Mouse (Mus musculus) kidney, embryonic 16.5 days (tissue): ENCODE data around the gene Slc38a2. TPM values are rescaled to one million over a fixed set of nuclear protein-coding genes. Genes with fewer than 3 reads are reported as not detected.
A peak's percentile ranks its signal among the peaks of the same experiment; 100 is the strongest.

Source experiments
- ATAC-seq: fragments of 200-750 bp; cut with Nextera tagmentation; 2 replicates; pipeline ENCODE4 v1.8.0; 2017; ENCODE audit warnings: moderate TSS enrichment; ENCODE audit not compliant: low FRiP score, low TSS enrichment
- H3K27ac ChIP-seq: fragments of 300-500 bp; sonication (generic); 2 replicates; pipeline ENCODE4 v1.5.1; 2014; ENCODE audit warnings: low read length
- H3K27me3 ChIP-seq: fragments of 300-500 bp; sonication (generic); 2 replicates; pipeline ENCODE4 v1.6.1; 2014; ENCODE audit warnings: low read length, control low read depth, mixed read lengths; ENCODE audit not compliant: insufficient read depth
- H3K36me3 ChIP-seq: fragments of 300-500 bp; sonication (generic); 2 replicates; pipeline ENCODE4 v1.6.1; 2014; ENCODE audit warnings: low read length, control low read depth, mixed read lengths; ENCODE audit not compliant: insufficient read depth
- H3K4me1 ChIP-seq: fragments of 300-500 bp; sonication (generic); 2 replicates; pipeline ENCODE4 v1.6.1; 2014; ENCODE audit warnings: low read length, control low read depth, mixed read lengths; ENCODE audit not compliant: insufficient read depth
- H3K4me2 ChIP-seq: fragments of 300-500 bp; sonication (generic); replicated peaks from 2 replicates; pipeline ENCODE4 v1.6.1; 2014; ENCODE audit warnings: low read depth, low read length
- H3K4me3 ChIP-seq: fragments of 300-500 bp; sonication (generic); 2 replicates; pipeline ENCODE4 v1.5.1; 2014; ENCODE audit warnings: mild to moderate bottlenecking, low read length
- H3K9ac ChIP-seq: fragments of 300-500 bp; sonication (generic); replicated peaks from 2 replicates; pipeline ENCODE4 v1.6.1; 2014; ENCODE audit warnings: low read length
- H3K9me3 ChIP-seq: fragments of 300-500 bp; sonication (generic); 2 replicates; pipeline ENCODE4 v1.6.1; 2016; ENCODE audit warnings: low read length, control low read depth
- WGBS: fragments of 180-500 bp; shearing (Covaris S2); extraction: QIAGEN DNeasy Blood & Tissue Kit; methylation state at CpG from one replicate; pipeline ENCODE4 v1.1.7; 2014; 5-methylcytosine and 5-hydroxymethylcytosine counted together
- polyA plus RNA-seq: library from polyadenylated mRNA; unstranded; fragments of >200 nt; fragmentation: Nextera tagmentation; extraction: Ambion mirVana; gene quantifications from 2 replicates; pipeline ENCODE4 v1.2.1, GENCODE M21; 2015

The Slc38a2 gene
- polyA plus RNA-seq, 1 experiment from 2014 or later, result 140 TPM

- 0 out of 2 replicates have a peak, but pooled peaks cover 8% of the 10 kb centered on the region for H3K4me1 ChIP-seq
- H3K9ac ChIP-seq, result no peak overlapping the region
- H3K4me3 ChIP-seq, result no peak overlapping the region
- no peaks in the 10 kb centered on the region for H3K9me3 ChIP-seq
- no peaks in the 10 kb centered on the region for H3K27me3 ChIP-seq
- no peak overlapping the region for H3K27ac ChIP-seq
- 83% methylated on average over 7 of the region's 7 CpGs for WGBS
- H3K36me3 ChIP-seq, result no peaks in the 10 kb centered on the region
- no peak overlapping the region for H3K4me2 ChIP-seq
- ATAC-seq, result no peak
Observed at GRCm38 (mm10) chr15:96740865-96741561, 41.5 kb upstream of the Slc38a2 start.

GRCm38 (mm10) chr15:96740091-96740490 is 40.6 kb upstream of the Slc38a2 start:
- no peak overlapping the region for H3K4me3 ChIP-seq
- WGBS, result 67% methylated on average over 4 of the region's 4 CpGs
- ATAC-seq, result no peak
- no peaks in the 10 kb centered on the region for H3K27me3 ChIP-seq
- no peak overlapping the region for H3K4me2 ChIP-seq
- H3K27ac ChIP-seq, result no peak overlapping the region
- no peaks in the 10 kb centered on the region for H3K36me3 ChIP-seq
- no peaks in the 10 kb centered on the region for H3K9me3 ChIP-seq
- H3K4me1 ChIP-seq, result peaks cover 13% of the 10 kb centered on the region; the same call in 1 of the 2 replicates
- no peak overlapping the region for H3K9ac ChIP-seq

GRCm38 (mm10) chr15:96736663-96737385 is 37.3 kb upstream of the Slc38a2 start:
- no peaks in the 10 kb centered on the region for H3K9me3 ChIP-seq
- no peak for ATAC-seq
- no peaks in the 10 kb centered on the region for H3K27me3 ChIP-seq
- H3K9ac ChIP-seq, result no peak overlapping the region
- H3K36me3 ChIP-seq, result no peaks in the 10 kb centered on the region
- H3K4me2 ChIP-seq, result no peak overlapping the region
- no peak overlapping the region for H3K27ac ChIP-seq
- 74% methylated on average over 15 of the region's 15 CpGs for WGBS
- H3K4me1 ChIP-seq, result peaks cover 15% of the 10 kb centered on the region
- no peak overlapping the region for H3K4me3 ChIP-seq

- Histone ChIP-seq H3K4me3 (no peak overlapping the region), H3K9me3 (no peaks in the 10 kb centered on the region), H3K4me1 (peaks cover 15% of the 10 kb centered on the region), H3K4me2 (no peak overlapping the region), H3K36me3 (no peaks in the 10 kb centered on the region), H3K27ac (no peak overlapping the region), H3K9ac (no peak overlapping the region), H3K27me3 (no peaks in the 10 kb centered on the region)
- ATAC-seq, result no peak
- 77% methylated on average over 15 of the region's 15 CpGs for WGBS
Observed at GRCm38 (mm10) chr15:96735562-96736160, 36.1 kb upstream of the Slc38a2 start.

GRCm38 (mm10) chr15:96734423-96734822 is 34.9 kb upstream of the Slc38a2 start:
- peaks cover 17% of the 10 kb centered on the region for H3K4me1 ChIP-seq
- H3K27ac ChIP-seq, result peak overlapping the region; percentile 58; the same call in 1 of the 2 replicates
- no peak for ATAC-seq
- H3K9ac ChIP-seq, result no peak overlapping the region
- H3K27me3 ChIP-seq, result no peaks in the 10 kb centered on the region
- WGBS, result 74% methylated on average over 7 of the region's 7 CpGs
- H3K4me3 ChIP-seq, result no peak overlapping the region
- no peaks in the 10 kb centered on the region for H3K36me3 ChIP-seq
- H3K4me2 ChIP-seq, result no peak overlapping the region
- H3K9me3 ChIP-seq, result no peaks in the 10 kb centered on the region

GRCm38 (mm10) chr15:96730416-96730815 is 30.9 kb upstream of the Slc38a2 start:
- Histone ChIP-seq H3K4me3 (no peak overlapping the region), H3K9me3 (no peaks in the 10 kb centered on the region), H3K9ac (no peak overlapping the region), H3K4me1 (peaks cover 25% of the 10 kb centered on the region), H3K27ac (no peak overlapping the region), H3K36me3 (no peaks in the 10 kb centered on the region), H3K27me3 (no peaks in the 10 kb centered on the region), H3K4me2 (no peak overlapping the region)
- ATAC-seq, result no peak
- 85% methylated on average over 9 of the region's 9 CpGs for WGBS

- no peaks in the 10 kb centered on the region for H3K36me3 ChIP-seq
- no peak overlapping the region for H3K27ac ChIP-seq
- no peak overlapping the region for H3K9ac ChIP-seq
- H3K27me3 ChIP-seq, result no peaks in the 10 kb centered on the region
- H3K9me3 ChIP-seq, result no peaks in the 10 kb centered on the region
- ATAC-seq, result no peak
- WGBS, result 81% methylated on average over 9 of the region's 9 CpGs
- H3K4me2 ChIP-seq, result no peak overlapping the region
- peaks cover 22% of the 10 kb centered on the region for H3K4me1 ChIP-seq
- no peak overlapping the region for H3K4me3 ChIP-seq
Observed at GRCm38 (mm10) chr15:96729785-96730184, 30.3 kb upstream of the Slc38a2 start.

- Histone ChIP-seq H3K27ac (peak overlapping the region; percentile 8), H3K9me3 (no peaks in the 10 kb centered on the region), H3K4me2 (no peak overlapping the region), H3K4me1 (peaks cover 18% of the 10 kb centered on the region), H3K4me3 (no peak overlapping the region), H3K27me3 (no peaks in the 10 kb centered on the region), H3K36me3 (no peaks in the 10 kb centered on the region), H3K9ac (no peak overlapping the region)
- no peak for ATAC-seq
- WGBS, result 33% methylated on average over 10 of the region's 10 CpGs
Observed at GRCm38 (mm10) chr15:96728993-96729392, 29.5 kb upstream of the Slc38a2 start.

- H3K9me3 ChIP-seq, result no peaks in the 10 kb centered on the region
- ATAC-seq, result no peak
- 52% methylated on average over 4 of the region's 4 CpGs for WGBS
- peaks cover 12% of the 10 kb centered on the region for H3K4me1 ChIP-seq
- no peaks in the 10 kb centered on the region for H3K27me3 ChIP-seq
- peak overlapping the region; percentile 8; the same call in 1 of the 2 replicates for H3K27ac ChIP-seq
- H3K9ac ChIP-seq, result no peak overlapping the region
- no peak overlapping the region for H3K4me3 ChIP-seq
- H3K4me2 ChIP-seq, result no peak overlapping the region
- no peaks in the 10 kb centered on the region for H3K36me3 ChIP-seq
Observed at GRCm38 (mm10) chr15:96728346-96728745, 28.8 kb upstream of the Slc38a2 start.

GRCm38 (mm10) chr15:96724506-96724905 is 25.0 kb upstream of the Slc38a2 start:
- Histone ChIP-seq H3K27me3 (no peaks in the 10 kb centered on the region), H3K9me3 (no peaks in the 10 kb centered on the region; the same call in 1 of the 2 replicates), H3K9ac (no peak overlapping the region), H3K4me1 (peaks cover 11% of the 10 kb centered on the region), H3K4me2 (no peak overlapping the region), H3K4me3 (no peak overlapping the region), H3K36me3 (no peaks in the 10 kb centered on the region), H3K27ac (no peak overlapping the region)
- no peak for ATAC-seq
